Mouse (Mus musculus) heart, adult 2 months (tissue): Measurements from ENCODE around the gene Fgd6.

Source experiments
- CTCF ChIP-seq: fragments of 200-600 bp; IDR thresholded peaks from 2 replicates; pipeline ENCODE4 v1.8.1; 2022; ENCODE audit warnings: antibody characterized with exemption, mild to moderate bottlenecking, moderate library complexity
- EP300 ChIP-seq: fragments of 200-500 bp; IDR thresholded peaks from 2 replicates; pipeline ENCODE4 v1.6.1; 2011; ENCODE audit warnings: low read depth, low read length, control low read depth; ENCODE audit not compliant: insufficient read depth
- POLR2A ChIP-seq: fragments of 200-500 bp; IDR thresholded peaks from 2 replicates; pipeline ENCODE4 v1.6.1; 2011; ENCODE audit warnings: mild to moderate bottlenecking, low read depth, low read length, control low read depth; ENCODE audit not compliant: insufficient read depth

DNA sequence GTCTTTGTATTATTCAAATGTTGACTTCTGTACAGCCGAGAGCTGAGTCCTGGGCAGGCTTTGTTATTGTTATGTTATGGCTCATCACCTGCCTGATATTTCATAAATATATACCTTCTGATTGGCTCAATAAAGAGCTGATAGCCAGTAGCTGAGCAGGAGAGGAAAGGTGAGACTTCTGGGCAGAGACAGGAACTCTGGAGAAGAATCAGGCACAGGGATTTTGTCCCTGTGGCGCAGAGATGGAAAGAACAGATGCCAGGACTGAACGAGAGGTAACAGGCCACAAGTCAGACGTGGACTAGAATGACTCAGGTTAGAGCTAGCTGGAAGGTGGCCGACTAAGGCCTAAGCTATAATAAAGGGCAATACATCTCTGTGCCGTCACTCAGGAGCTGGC lies 7.3 kb upstream of the Fgd6 start:
- TF ChIP-seq CTCF (no peak), POLR2A (no peak), EP300 (no peak)
